Mouse (Mus musculus): Measurements from ENCODE around the gene Unc5c.

Gene Unc5c

DNA sequence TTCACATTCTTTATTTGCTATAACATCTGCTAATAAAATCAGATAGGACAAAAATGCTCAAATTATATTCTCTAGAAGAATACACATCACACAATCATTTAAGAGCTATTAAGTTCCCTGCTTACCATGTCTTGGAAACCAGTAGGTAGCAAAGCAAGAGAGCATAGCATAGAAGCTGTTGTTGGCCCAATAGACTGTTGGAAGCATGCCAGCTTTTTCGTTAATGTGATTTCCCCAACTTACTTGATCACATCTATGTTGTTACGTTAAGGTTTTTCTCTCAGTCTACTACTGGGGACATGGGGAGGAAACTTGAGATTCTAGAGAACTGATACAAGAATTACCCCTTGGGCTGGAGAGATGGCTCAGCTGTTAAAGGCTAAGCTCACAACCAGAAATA, 133.0 kb downstream of the Unc5c start:
- DNase-seq (ENCODE audit: low spot score in 2 of 2), result no peak

DNA sequence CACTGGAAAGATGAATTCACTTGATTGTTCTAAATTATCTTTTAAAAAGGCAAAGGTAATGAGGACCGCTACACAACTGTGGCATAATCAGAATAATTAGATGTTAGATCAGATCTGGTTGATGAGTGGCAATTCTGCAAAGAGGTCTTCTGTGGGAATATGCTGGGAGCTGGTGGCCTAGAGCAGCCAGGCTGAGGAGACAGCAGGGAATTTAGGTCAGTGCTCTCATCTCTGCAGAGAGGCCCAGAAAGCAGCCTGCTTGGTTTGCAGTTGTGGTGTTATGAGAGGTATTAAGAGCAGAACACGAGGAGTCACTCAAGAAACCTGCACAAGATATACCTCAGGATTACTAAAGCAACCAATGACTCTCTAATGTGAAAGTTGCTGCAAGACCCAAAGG, 133.9 kb downstream of the Unc5c start:
- no peak for DNase-seq (ENCODE audit: low spot score in 2 of 2)

- peak in 1 of 2 experiments; percentile 41 for DNase-seq (ENCODE audit: low spot score in 2 of 2)
Observed at GRCm38 (mm10) chr3:141601072-141601549, 136.1 kb downstream of the Unc5c start.

- peak; percentile 31 to 47 for DNase-seq (ENCODE audit: low spot score in 2 of 2)
Observed at GRCm38 (mm10) chr3:141616718-141617117, 151.7 kb downstream of the Unc5c start.

- no peak for DNase-seq (ENCODE audit: low spot score in 2 of 2)
Observed at GRCm38 (mm10) chr3:141618675-141619074, 153.7 kb downstream of the Unc5c start.

- DNase-seq (ENCODE audit: low spot score in 2 of 2), result no peak
Observed at GRCm38 (mm10) chr3:141621496-141621895, 156.5 kb downstream of the Unc5c start.

- DNase-seq (ENCODE audit: low spot score in 2 of 2), result no peak
Observed at GRCm38 (mm10) chr3:141626935-141627638, 162.1 kb downstream of the Unc5c start.

DNA sequence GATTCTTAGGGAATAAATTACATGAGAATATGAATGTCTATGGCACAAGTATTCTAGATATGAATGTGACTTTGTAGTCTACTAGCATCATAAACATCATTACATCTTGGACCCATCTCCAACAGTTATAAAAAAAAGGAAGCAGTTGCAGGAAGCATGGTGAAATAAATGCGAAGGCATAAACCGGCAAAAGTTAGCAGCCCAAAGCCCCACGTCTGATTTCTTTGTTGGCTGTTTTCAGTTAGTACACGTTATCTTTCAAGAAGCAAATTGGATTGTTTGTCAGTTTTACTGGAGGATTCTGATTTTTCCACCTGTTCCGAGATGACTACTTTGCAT, 162.6 kb downstream of the Unc5c start:
- no peak for DNase-seq (ENCODE audit: low spot score in 2 of 2)

DNA sequence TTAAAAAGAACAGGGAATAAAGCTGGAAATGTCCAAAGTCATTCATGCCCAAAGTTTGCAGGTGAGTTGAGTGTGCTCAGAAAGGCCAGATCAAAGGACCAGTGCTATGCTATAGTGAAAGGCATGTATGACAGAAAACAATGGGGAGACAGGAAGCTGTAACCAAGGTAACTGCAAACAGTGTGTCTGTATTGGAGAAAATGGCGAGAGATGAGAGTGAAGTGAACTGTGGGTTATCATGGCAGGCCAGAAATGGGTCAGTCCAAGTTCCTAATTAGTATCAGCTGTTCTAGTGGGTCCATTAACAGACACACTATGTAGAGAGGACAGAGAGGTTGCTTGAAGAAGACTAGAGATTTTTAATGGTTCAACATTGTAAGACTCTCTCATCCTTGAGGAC, 164.4 kb downstream of the Unc5c start:
- no peak for DNase-seq (ENCODE audit: low spot score in 2 of 2)

DNA sequence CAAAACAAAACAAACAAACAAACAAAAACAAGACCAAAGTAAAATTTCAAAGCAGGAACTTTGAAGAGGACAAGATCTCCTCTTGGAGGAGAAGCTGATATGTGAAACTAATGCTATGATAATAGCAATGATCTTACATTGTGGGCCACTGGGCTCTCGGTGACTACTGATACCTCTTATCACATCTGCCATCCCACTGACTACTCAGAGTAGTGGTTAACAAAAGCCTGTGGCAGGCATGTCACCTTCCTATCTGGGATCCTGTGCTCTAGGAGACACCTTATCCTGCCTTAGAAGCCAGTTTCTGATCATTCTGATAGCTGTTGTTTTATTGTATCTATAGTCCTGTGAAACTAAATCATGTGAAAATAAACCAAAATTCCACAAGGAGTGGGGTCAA, 172.9 kb downstream of the Unc5c start:
- no peak for DNase-seq (ENCODE audit: low spot score in 2 of 2)

DNA sequence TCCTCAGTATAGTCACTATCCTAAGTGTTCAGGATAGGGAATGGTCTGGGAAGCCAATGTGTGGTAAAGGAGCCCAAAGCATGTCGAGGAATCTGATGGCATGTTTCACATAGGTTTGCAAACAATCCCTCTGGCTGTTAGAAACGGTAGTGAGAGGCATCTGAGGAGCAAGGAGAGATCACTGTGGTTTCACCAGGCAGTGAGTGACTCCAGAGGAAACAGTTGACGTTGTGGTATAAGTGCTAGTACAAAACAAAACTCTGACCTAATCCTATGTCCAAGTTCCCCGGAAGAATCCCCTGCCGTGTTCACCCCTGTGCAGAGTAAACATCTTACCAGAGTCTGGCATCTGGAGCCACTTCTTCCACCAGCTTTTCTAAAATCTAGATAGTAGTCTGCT, 179.2 kb downstream of the Unc5c start:
- no peak for DNase-seq (ENCODE audit: low spot score in 2 of 2)

GRCm38 (mm10) chr3:141646588-141646987, 181.6 kb downstream of the Unc5c start:
- DNase-seq (ENCODE audit: low spot score in 2 of 2), result no peak

GRCm38 (mm10) chr3:141650658-141651057, 185.6 kb downstream of the Unc5c start:
- no peak for DNase-seq (ENCODE audit: low spot score in 2 of 2)

GRCm38 (mm10) chr3:141653915-141654314, 188.9 kb downstream of the Unc5c start:
- no peak for DNase-seq (ENCODE audit: low spot score in 2 of 2)

- DNase-seq (ENCODE audit: low spot score in 2 of 2), result no peak
Observed at GRCm38 (mm10) chr3:141659041-141659789, 194.2 kb downstream of the Unc5c start.

GRCm38 (mm10) chr3:141660065-141661062, 195.3 kb downstream of the Unc5c start:
- no peak for DNase-seq (ENCODE audit: low spot score in 2 of 2)

DNA sequence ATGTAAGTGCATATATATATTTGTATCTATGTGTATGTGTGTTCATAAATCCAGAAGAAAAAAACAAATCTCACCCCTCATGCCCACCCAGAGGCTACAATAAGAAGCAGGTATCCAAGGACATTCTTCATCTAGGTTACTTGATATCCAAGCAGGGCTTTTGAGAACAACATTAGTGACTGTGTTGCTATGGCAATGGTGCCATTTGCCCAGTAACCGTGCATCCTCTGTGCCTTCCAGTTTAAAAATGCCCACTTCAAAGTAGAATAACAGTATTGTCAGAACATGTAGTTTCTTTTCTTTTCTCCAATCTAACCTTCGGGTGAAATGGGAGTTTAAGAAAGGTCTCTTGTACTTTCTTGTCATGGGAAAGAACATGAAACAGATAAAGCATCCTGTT, 224.1 kb downstream of the Unc5c start:
- no peak for DNase-seq (ENCODE audit: low spot score in 2 of 2)

DNA sequence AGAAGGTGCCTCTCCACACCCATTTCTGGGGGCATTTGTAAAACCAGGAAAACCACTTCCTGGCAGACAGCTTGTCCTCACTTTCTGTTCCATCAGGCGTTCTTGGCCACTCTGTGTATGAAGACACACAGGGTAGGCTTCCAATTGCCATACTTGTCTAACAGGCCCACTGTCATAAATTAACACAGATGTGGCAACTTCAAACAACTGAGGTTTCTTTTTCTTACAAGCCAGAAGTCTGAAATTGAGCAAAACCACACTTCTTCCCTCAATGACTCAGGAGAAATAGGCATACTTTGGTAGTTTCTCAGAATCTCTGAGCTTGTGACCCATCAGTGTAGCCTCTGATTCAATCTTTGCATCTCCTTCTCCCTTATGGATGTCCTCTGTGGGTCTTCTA, 225.7 kb downstream of the Unc5c start:
- DNase-seq (ENCODE audit: low spot score in 2 of 2), result no peak

GRCm38 (mm10) chr3:141691418-141691817, 226.4 kb downstream of the Unc5c start:
- no peak for DNase-seq (ENCODE audit: low spot score in 2 of 2)

GRCm38 (mm10) chr3:141691846-141692245, 226.8 kb downstream of the Unc5c start:
- DNase-seq (ENCODE audit: low spot score in 2 of 2), result no peak

GRCm38 (mm10) chr3:141699177-141699576, 234.2 kb downstream of the Unc5c start:
- DNase-seq (ENCODE audit: low spot score in 2 of 2), result no peak

- no peak for DNase-seq (ENCODE audit: low spot score in 2 of 2)
Observed at GRCm38 (mm10) chr3:141701381-141701909, 236.4 kb downstream of the Unc5c start.
